Mouse (Mus musculus) bone marrow macrophage, adult 2 months (primary cell): Measurements from ENCODE around the gene Rtl1. TPM values are rescaled to one million over a fixed set of nuclear protein-coding genes. Genes with fewer than 3 reads are reported as not detected.

Experiments used
- H3K27ac ChIP-seq: 2 replicates; pipeline ENCODE4 v1.5.1; 2012; ENCODE audit warnings: low read depth, low read length; ENCODE audit not compliant: insufficient read depth
- H3K4me1 ChIP-seq: 2 replicates; pipeline ENCODE4 v1.6.1; 2012; ENCODE audit warnings: low read length; ENCODE audit not compliant: control insufficient read depth, insufficient read depth
- H3K4me3 ChIP-seq: 2 replicates; pipeline ENCODE4 v1.5.1; 2012; ENCODE audit warnings: mild to moderate bottlenecking, low read length, moderate library complexity; ENCODE audit not compliant: insufficient read depth
- CTCF ChIP-seq: IDR thresholded peaks from 2 replicates; pipeline ENCODE4 v1.5.1; 2012; ENCODE audit warnings: low read depth, mild to moderate bottlenecking, low read length, moderate library complexity
- POLR2A ChIP-seq: IDR thresholded peaks from 2 replicates; pipeline ENCODE4 v1.6.1; 2012; ENCODE audit warnings: mild to moderate bottlenecking, low read depth, low read length, borderline replicate concordance
- polyA plus RNA-seq: library from polyadenylated mRNA; stranded (reverse); fragments of >200 nt; gene quantifications from 2 replicates; pipeline ENCODE4 v1.2.4, GENCODE M21; 2012; ENCODE audit not compliant: missing spikeins, insufficient read depth, insufficient read length

The Rtl1 gene
- polyA plus RNA-seq, 1 experiment = not detected

GRCm38 (mm10) chr12:109612392-109613385 is 12.6 kb upstream of the Rtl1 start:
- Histone ChIP-seq H3K4me1 (no peaks in the 10 kb centered on the region), H3K27ac (no peak overlapping the region), H3K4me3 (no peak overlapping the region)
- TF ChIP-seq CTCF (no peak), POLR2A (no peak)

GRCm38 (mm10) chr12:109608576-109609440 is 8.7 kb upstream of the Rtl1 start:
- TF ChIP-seq CTCF (no peak), POLR2A (no peak)
- H3K27ac ChIP-seq = no peak overlapping the region

GRCm38 (mm10) chr12:109607953-109608352 is 7.8 kb upstream of the Rtl1 start:
- H3K4me1 ChIP-seq = no peaks in the 10 kb centered on the region
- TF ChIP-seq CTCF (no peak), POLR2A (no peak)
- H3K27ac ChIP-seq = no peak overlapping the region
- no peak overlapping the region for H3K4me3 ChIP-seq

More at GRCm38 (mm10) chr12:109608576-109609440, 8.7 kb upstream of the Rtl1 start:
- H3K4me3 ChIP-seq = no peak overlapping the region
- no peaks in the 10 kb centered on the region for H3K4me1 ChIP-seq

GRCm38 (mm10) chr12:109607191-109607590 is 7.1 kb upstream of the Rtl1 start:
- Histone ChIP-seq H3K4me1 (no peaks in the 10 kb centered on the region), H3K4me3 (no peak overlapping the region), H3K27ac (no peak overlapping the region)
- TF ChIP-seq CTCF = no peak
- no peak for TF ChIP-seq POLR2A

- Histone ChIP-seq H3K4me1 (no peaks in the 10 kb centered on the region), H3K4me3 (no peak overlapping the region), H3K27ac (no peak overlapping the region)
- no peak for TF ChIP-seq CTCF
- TF ChIP-seq POLR2A = no peak
These were observed 5.0 kb upstream of the Rtl1 start for GRCm38 (mm10) chr12:109604982-109605721.

GRCm38 (mm10) chr12:109598551-109599250 is 1.4 kb downstream of the Rtl1 start:
- no peak for TF ChIP-seq CTCF
- no peak for TF ChIP-seq POLR2A

GRCm38 (mm10) chr12:109596726-109597125 is 3.4 kb downstream of the Rtl1 start:
- Histone ChIP-seq H3K4me3 (no peak overlapping the region), H3K27ac (no peak overlapping the region), H3K4me1 (no peaks in the 10 kb centered on the region)
- TF ChIP-seq POLR2A (no peak), CTCF (no peak)

More at GRCm38 (mm10) chr12:109598551-109599250, 1.4 kb downstream of the Rtl1 start:
- H3K4me1 ChIP-seq = no peaks in the 10 kb centered on the region
- no peak overlapping the region for H3K27ac ChIP-seq
- no peak overlapping the region for H3K4me3 ChIP-seq

- TF ChIP-seq POLR2A = no peak
- no peak overlapping the region for H3K4me3 ChIP-seq
These were observed 3.9 kb downstream of the Rtl1 start for GRCm38 (mm10) chr12:109596232-109596631.

GRCm38 (mm10) chr12:109595753-109596152 is 4.4 kb downstream of the Rtl1 start:
- no peaks in the 10 kb centered on the region for H3K4me1 ChIP-seq
- no peak overlapping the region for H3K4me3 ChIP-seq
- TF ChIP-seq POLR2A (no peak), CTCF (no peak)
- H3K27ac ChIP-seq = no peak overlapping the region

More at GRCm38 (mm10) chr12:109596232-109596631, 3.9 kb downstream of the Rtl1 start:
- no peaks in the 10 kb centered on the region for H3K4me1 ChIP-seq
- no peak overlapping the region for H3K27ac ChIP-seq
